Mouse (Mus musculus) forebrain, embryonic 10.5 days (tissue): ENCODE data around the gene Gm11985. TPM values are rescaled to one million over a fixed set of nuclear protein-coding genes. Genes with fewer than 3 reads are reported as not detected.

Experiments used
- DNase-seq: peaks from one replicate; pipeline ENCODE4 v3.0.0-alpha.2; 2017; ENCODE audit warnings: low spot score; ENCODE audit errors: extremely low spot score
- H3K27ac ChIP-seq: fragments of 300-500 bp; sonication (generic); 2 replicates; pipeline ENCODE4 v1.5.1; 2016; ENCODE audit warnings: mild to moderate bottlenecking
- H3K27me3 ChIP-seq: fragments of 300-500 bp; sonication (generic); 2 replicates; pipeline ENCODE4 v1.6.1; 2016; ENCODE audit warnings: mild to moderate bottlenecking; ENCODE audit not compliant: poor library complexity, severe bottlenecking
- H3K36me3 ChIP-seq: fragments of 300-500 bp; sonication (generic); replicated peaks from 2 replicates; pipeline ENCODE4 v1.6.1; 2016; ENCODE audit warnings: mild to moderate bottlenecking, moderate library complexity
- H3K4me1 ChIP-seq: fragments of 300-500 bp; sonication (generic); 2 replicates; pipeline ENCODE4 v1.6.1; 2016
- H3K4me3 ChIP-seq: fragments of 300-500 bp; sonication (generic); 2 replicates; pipeline ENCODE4 v1.5.1; 2016; ENCODE audit warnings: mild to moderate bottlenecking, moderate library complexity
- H3K9me3 ChIP-seq: fragments of 300-500 bp; sonication (generic); 2 replicates; pipeline ENCODE4 v1.6.1; 2016; ENCODE audit warnings: mild to moderate bottlenecking, moderate library complexity
- WGBS: fragments of 180-500 bp; shearing (Covaris S2); methylation state at CpG from one replicate; pipeline ENCODE4 v1.1.7; 2016; 5-methylcytosine and 5-hydroxymethylcytosine counted together
- polyA plus RNA-seq: library from polyadenylated mRNA; unstranded; fragments of >200 nt; fragmentation: Nextera tagmentation; extraction: Ambion mirVana; gene quantifications from 2 replicates; pipeline ENCODE4 v1.2.1, GENCODE M21; 2016

Gene Gm11985
- polyA plus RNA-seq, 1 experiment from 2014 or later, result not detected

- no peaks in the 10 kb centered on the region for H3K36me3 ChIP-seq
- H3K4me3 ChIP-seq, result peak overlapping the region; percentile 73
- no peak overlapping the region for H3K27ac ChIP-seq
- H3K27me3 ChIP-seq, result peaks cover 47% of the 10 kb centered on the region
- 11% methylated on average over 14 of the region's 14 CpGs for WGBS
- peak; percentile 61 for DNase-seq
- H3K4me1 ChIP-seq, result peaks cover 42% of the 10 kb centered on the region
- H3K9me3 ChIP-seq, result no peaks in the 10 kb centered on the region
These were observed 26.4 kb upstream of the Gm11985 start for GRCm38 (mm10) chr11:7214761-7215160.

- Histone ChIP-seq H3K9me3 (no peaks in the 10 kb centered on the region), H3K27me3 (peaks cover 47% of the 10 kb centered on the region), H3K27ac (peak overlapping the region; percentile 89; the same call in 1 of the 2 replicates), H3K36me3 (peaks cover 4% of the 10 kb centered on the region; the same call in 1 of the 2 replicates), H3K4me3 (peak overlapping the region; percentile 73), H3K4me1 (peaks cover 42% of the 10 kb centered on the region)
- DNase-seq, result no peak
- under 1% methylated on average over 12 of the region's 12 CpGs for WGBS
These were observed 25.9 kb upstream of the Gm11985 start for GRCm38 (mm10) chr11:7214342-7214660.

GRCm38 (mm10) chr11:7213501-7214341, 25.4 kb upstream of the Gm11985 start, which contains the start of gene Igfbp3:
Gene Igfbp3 (minus strand): TSS chr11:7213923.
- peaks cover 9% of the 10 kb centered on the region for H3K36me3 ChIP-seq
- H3K27ac ChIP-seq, result peak within 1 kb of the TSS; percentile 89

GRCm38 (mm10) chr11:7213161-7213500, 24.8 kb upstream of the Gm11985 start:
- DNase-seq, result peak; percentile 18
- WGBS, result under 1% methylated on average over 19 of the region's 19 CpGs

More at GRCm38 (mm10) chr11:7213501-7214341, 25.4 kb upstream of the Gm11985 start, which contains the start of gene Igfbp3:
- Histone ChIP-seq H3K4me1 (peaks cover 42% of the 10 kb centered on the region), H3K9me3 (no peaks in the 10 kb centered on the region), H3K27me3 (peaks cover 47% of the 10 kb centered on the region), H3K4me3 (peak within 1 kb of the TSS; percentile 73)
- DNase-seq, result peak; percentile 69
- WGBS, result 2% methylated on average over 102 of the region's 104 CpGs

GRCm38 (mm10) chr11:7212126-7212798, 23.9 kb upstream of the Gm11985 start:
- peak; percentile 23 for DNase-seq
- no peaks in the 10 kb centered on the region for H3K9me3 ChIP-seq
- H3K36me3 ChIP-seq, result peaks cover 18% of the 10 kb centered on the region
- no peak overlapping the region for H3K27ac ChIP-seq
- H3K4me1 ChIP-seq, result peaks cover 42% of the 10 kb centered on the region
- H3K27me3 ChIP-seq, result peaks cover 47% of the 10 kb centered on the region
- 20% methylated on average over 17 of the region's 17 CpGs for WGBS
- H3K4me3 ChIP-seq, result peak overlapping the region; percentile 73

More at GRCm38 (mm10) chr11:7213161-7213500, 24.8 kb upstream of the Gm11985 start:
- peak overlapping the region; percentile 73 for H3K4me3 ChIP-seq
- peaks cover 15% of the 10 kb centered on the region for H3K36me3 ChIP-seq
- peak overlapping the region; percentile 89 for H3K27ac ChIP-seq
- no peaks in the 10 kb centered on the region for H3K9me3 ChIP-seq
- H3K4me1 ChIP-seq, result peaks cover 42% of the 10 kb centered on the region
- peaks cover 47% of the 10 kb centered on the region for H3K27me3 ChIP-seq

- DNase-seq, result peak; percentile 20
- H3K4me3 ChIP-seq, result no peak overlapping the region
- peaks cover 40% of the 10 kb centered on the region for H3K4me1 ChIP-seq
- no peaks in the 10 kb centered on the region for H3K9me3 ChIP-seq
- peaks cover 47% of the 10 kb centered on the region for H3K27me3 ChIP-seq
- peaks cover 18% of the 10 kb centered on the region for H3K36me3 ChIP-seq
- 43% methylated on average over 9 of the region's 9 CpGs for WGBS
- 0 out of 2 replicates have a peak overlapping the region, but pooled peaks have one; percentile 11 for H3K27ac ChIP-seq
These were observed 22.8 kb upstream of the Gm11985 start for GRCm38 (mm10) chr11:7211211-7211610.

GRCm38 (mm10) chr11:7210343-7210742, 22.0 kb upstream of the Gm11985 start:
- Histone ChIP-seq H3K4me3 (no peak overlapping the region), H3K27me3 (peaks cover 46% of the 10 kb centered on the region), H3K36me3 (peaks cover 18% of the 10 kb centered on the region), H3K9me3 (no peaks in the 10 kb centered on the region), H3K27ac (peak overlapping the region; percentile 11; the same call in 1 of the 2 replicates), H3K4me1 (peaks cover 44% of the 10 kb centered on the region)
- peak; percentile 74 for DNase-seq
- 28% methylated on average over 6 of the region's 6 CpGs for WGBS

GRCm38 (mm10) chr11:7203846-7204245, 15.5 kb upstream of the Gm11985 start:
- Histone ChIP-seq H3K4me1 (peaks cover 10% of the 10 kb centered on the region), H3K27me3 (no peaks in the 10 kb centered on the region), H3K4me3 (no peak overlapping the region), H3K36me3 (peaks cover 10% of the 10 kb centered on the region), H3K27ac (no peak overlapping the region), H3K9me3 (no peaks in the 10 kb centered on the region)
- WGBS, result 89% methylated on average over 9 of the region's 9 CpGs
- DNase-seq, result no peak

- H3K4me1 ChIP-seq, result peaks cover 27% of the 10 kb centered on the region
- H3K9me3 ChIP-seq, result no peaks in the 10 kb centered on the region
- no peak overlapping the region for H3K4me3 ChIP-seq
- no peak overlapping the region for H3K27ac ChIP-seq
- no peaks in the 10 kb centered on the region for H3K27me3 ChIP-seq
- DNase-seq, result no peak
- WGBS, result 85% methylated on average over 7 of the region's 7 CpGs
- no peaks in the 10 kb centered on the region for H3K36me3 ChIP-seq
These were observed 13.8 kb upstream of the Gm11985 start for GRCm38 (mm10) chr11:7202206-7202605.

- Histone ChIP-seq H3K27me3 (no peaks in the 10 kb centered on the region; the same call in 1 of the 2 replicates), H3K27ac (no peak overlapping the region), H3K9me3 (no peaks in the 10 kb centered on the region), H3K4me3 (no peak overlapping the region), H3K4me1 (peaks cover 37% of the 10 kb centered on the region), H3K36me3 (no peaks in the 10 kb centered on the region)
- DNase-seq, result no peak
- WGBS, result 84% methylated on average over 9 of the region's 9 CpGs
These were observed 12.0 kb upstream of the Gm11985 start for GRCm38 (mm10) chr11:7200393-7200783.

- Histone ChIP-seq H3K27me3 (no peaks in the 10 kb centered on the region; the same call in 1 of the 2 replicates), H3K4me3 (no peak overlapping the region), H3K4me1 (peaks cover 32% of the 10 kb centered on the region), H3K36me3 (no peaks in the 10 kb centered on the region), H3K27ac (no peak overlapping the region), H3K9me3 (no peaks in the 10 kb centered on the region)
- DNase-seq, result peak; percentile 42
- WGBS, result 61% methylated on average over 14 of the region's 14 CpGs
These were observed 11.5 kb upstream of the Gm11985 start for GRCm38 (mm10) chr11:7199736-7200392.

- no peaks in the 10 kb centered on the region for H3K36me3 ChIP-seq
- H3K27me3 ChIP-seq, result no peaks in the 10 kb centered on the region; the same call in 1 of the 2 replicates
- DNase-seq, result no peak
- no peak overlapping the region for H3K4me3 ChIP-seq
- H3K4me1 ChIP-seq, result peaks cover 32% of the 10 kb centered on the region
- H3K27ac ChIP-seq, result peak overlapping the region; percentile 80
- no peaks in the 10 kb centered on the region for H3K9me3 ChIP-seq
- WGBS, result 85% methylated on average over 10 of the region's 10 CpGs
These were observed 10.3 kb upstream of the Gm11985 start for GRCm38 (mm10) chr11:7198481-7199256.
